Mouse (Mus musculus) kidney, adult 2 months (tissue): ENCODE results near the gene 1700088E04Rik.

Experiments
- CTCF ChIP-seq: fragments of 200-500 bp; conservative IDR thresholded peaks from 2 replicates; pipeline ENCODE4 v1.5.1; 2011; ENCODE audit warnings: low read depth, mild to moderate bottlenecking, control low read depth, low read length, moderate library complexity, mixed read lengths; ENCODE audit not compliant: insufficient read depth, insufficient read length
- POLR2A ChIP-seq: fragments of 200-500 bp; IDR thresholded peaks from one replicate; pipeline ENCODE4 v1.6.1; 2011; ENCODE audit warnings: low read depth, low read length, control low read depth

DNA sequence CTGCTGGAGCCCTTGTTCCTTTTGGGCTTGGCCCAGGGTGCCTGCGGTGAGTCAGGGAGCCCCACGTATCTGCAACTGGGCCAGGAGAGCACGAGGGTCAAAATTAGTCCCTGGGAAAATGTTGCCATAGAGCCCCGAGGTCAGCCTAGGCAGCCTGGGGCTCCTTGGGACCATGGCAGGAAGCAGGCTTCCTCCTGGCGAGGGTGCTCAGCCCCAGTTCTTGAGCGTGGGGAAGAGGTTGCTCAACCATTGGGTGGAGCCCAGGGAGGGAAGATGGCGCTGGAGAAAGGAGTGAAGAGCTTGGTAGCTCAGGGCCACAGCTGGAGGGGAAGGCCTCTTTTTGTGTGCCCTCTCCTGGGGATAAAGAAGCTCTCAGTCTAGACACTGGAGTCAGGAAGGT, 21.2 kb upstream of the 1700088E04Rik start:
- TF ChIP-seq CTCF = no peak
- TF ChIP-seq POLR2A = no peak
